Mouse (Mus musculus) liver, adult 2 months (tissue): ENCODE measurements around the gene Trank1.

Experiments used
- CTCF ChIP-seq: fragments of 200-500 bp; IDR thresholded peaks from 2 replicates; pipeline ENCODE4 v1.5.1; 2011; ENCODE audit warnings: low read depth, low read length, control low read depth
- POLR2A ChIP-seq: fragments of 200-500 bp; IDR thresholded peaks from 2 replicates; pipeline ENCODE4 v1.6.1; 2011; ENCODE audit warnings: low read length, control low read depth; ENCODE audit not compliant: insufficient read depth; ENCODE audit errors: extremely low read depth

DNA sequence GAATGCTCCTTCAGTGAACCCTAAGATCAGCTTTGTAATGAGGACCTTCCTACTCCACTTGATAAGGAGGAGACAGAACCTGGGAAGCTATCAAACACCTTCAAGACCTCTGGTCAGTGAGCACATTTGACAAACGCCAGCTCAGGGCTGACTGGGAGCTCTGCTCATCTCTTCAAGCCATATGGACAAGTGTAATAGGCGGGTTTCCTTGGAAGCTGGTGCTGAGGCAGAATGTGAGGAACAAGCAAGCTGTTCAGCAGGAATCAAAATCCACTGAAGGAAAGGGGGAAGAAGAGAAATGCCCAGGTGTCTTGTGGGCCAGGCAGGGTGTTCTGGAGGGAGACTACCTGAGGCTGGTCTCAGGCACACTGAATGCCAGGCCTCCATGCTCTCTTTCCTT, 110.3 kb downstream of the Trank1 start:
- TF ChIP-seq CTCF (no peak), POLR2A (no peak)
